Mouse (Mus musculus) c-Kit-positive CD71-positive TER-119-positive erythroid progenitor cells, embryonic 14.5 days (primary cell): ENCODE measurements at regions not wholly inside any gene's neighbourhood (a gene's known extent, or its start where the extent isn't known, plus 50 kb on each side); places are given as distances from the start of the nearest gene placed in this dataset.

Experiments
- DNase-seq: peaks from one replicate; pipeline ENCODE4 v3.0.0-alpha.2; 2013; ENCODE audit warnings: low spot score

DNA sequence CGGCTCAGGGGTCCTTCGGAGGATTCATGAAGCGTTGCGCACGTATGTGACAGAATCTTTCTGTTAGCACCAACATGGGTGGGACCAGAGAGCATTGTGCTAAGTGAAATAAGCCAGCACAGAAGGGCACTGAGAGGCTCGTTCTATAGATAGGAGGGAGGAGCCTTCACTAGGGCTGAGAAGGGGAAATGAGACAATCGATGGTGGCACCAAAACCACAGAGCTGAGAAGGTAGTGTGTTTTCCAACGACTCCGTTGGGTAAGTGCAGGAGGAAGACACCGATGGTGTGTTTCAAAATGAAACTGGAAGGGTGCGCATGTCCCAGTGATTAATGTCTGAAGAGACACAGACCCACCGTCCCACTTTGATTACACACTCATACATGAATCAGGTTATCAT lies 54.7 kb upstream of the Krtap11-1 start:
- no peak for DNase-seq

DNA sequence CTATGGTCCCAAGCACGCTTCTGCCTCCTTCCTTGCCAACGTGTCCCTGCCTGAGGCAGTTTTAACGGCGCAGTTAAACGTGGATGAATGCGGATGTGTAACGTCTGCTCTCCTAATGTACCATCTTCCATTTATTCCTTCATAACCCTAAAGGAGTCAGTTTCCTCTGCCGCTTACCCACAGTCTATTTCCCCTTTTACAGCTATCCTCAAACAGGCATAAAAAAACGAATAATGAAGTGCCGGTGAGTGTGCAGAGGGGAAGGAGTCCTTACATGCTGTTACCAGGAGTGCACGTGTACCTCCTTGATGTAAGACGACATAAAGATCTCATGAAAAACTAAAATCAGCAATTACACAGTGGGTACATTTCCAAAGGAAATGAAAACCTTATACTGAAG lies 54.3 kb upstream of the Krtap11-1 start:
- no peak for DNase-seq
